Mouse (Mus musculus) cortical plate, adult 2 months (tissue): ENCODE measurements around the gene Ddx1.

ENCODE experiments used
- CTCF ChIP-seq: fragments of 200-500 bp; IDR thresholded peaks from 2 replicates; pipeline ENCODE4 v1.5.1; 2011; ENCODE audit warnings: mild to moderate bottlenecking, control low read depth, low read length; ENCODE audit not compliant: insufficient read depth; ENCODE audit errors: extremely low read depth
- POLR2A ChIP-seq: fragments of 200-500 bp; IDR thresholded peaks from 2 replicates; pipeline ENCODE4 v1.6.1; 2011; ENCODE audit warnings: mild to moderate bottlenecking, low read length, control low read depth; ENCODE audit not compliant: insufficient read depth; ENCODE audit errors: extremely low read depth

GRCm38 (mm10) chr12:13199338-13200301, 49.4 kb downstream of the Ddx1 start:
- TF ChIP-seq CTCF (no peak), POLR2A (no peak)
